Mouse (Mus musculus) gastrocnemius, postnatal 36 days (tissue): ENCODE results near the gene Pspn. TPM values are rescaled to one million over a fixed set of nuclear protein-coding genes. Genes with fewer than 3 reads are reported as not detected.

Experiments used
- DNase-seq, 2 experiments: peaks; one replicate each; pipeline ENCODE4 v3.0.0; 2022
- intact Hi-C: fragments of 180-260 bp; cut with DNase I; formaldehyde crosslinking; loops from one replicate; pipeline ENCODE4 v1.15.1; 2025
- total RNA-seq, 2 experiments: library from RNA; stranded (reverse); gene quantifications; 2 replicates each; pipeline ENCODE4 v1.2.3; 2021

The Pspn gene
- total RNA-seq, 2 experiments from 2014 or later: not detected

GRCm38 (mm10) chr17:56999414-56999813 is 404 bp downstream of the Pspn start:
- intact Hi-C loops: loop anchor here (5.0 to 10.0 kb wide), 4 partner anchors 63 to 375 kb away; partner anchors contain the start of genes Catsperd, Lonp1 and Vav1
- DNase-seq: no peak

GRCm38 (mm10) chr17:56997029-56997667 is 2.7 kb downstream of the Pspn start, which contains the start of gene Alkbh7:
TSS of gene Alkbh7 (plus strand) at chr17:56997339.
- DNase-seq: peak; percentile 90 to 94
- intact Hi-C loops: loop anchor here (2.0 to 10.0 kb wide), 5 partner anchors 65 to 372 kb away; partner anchors contain the start of genes Catsperd, Lonp1 and Vav1

DNA sequence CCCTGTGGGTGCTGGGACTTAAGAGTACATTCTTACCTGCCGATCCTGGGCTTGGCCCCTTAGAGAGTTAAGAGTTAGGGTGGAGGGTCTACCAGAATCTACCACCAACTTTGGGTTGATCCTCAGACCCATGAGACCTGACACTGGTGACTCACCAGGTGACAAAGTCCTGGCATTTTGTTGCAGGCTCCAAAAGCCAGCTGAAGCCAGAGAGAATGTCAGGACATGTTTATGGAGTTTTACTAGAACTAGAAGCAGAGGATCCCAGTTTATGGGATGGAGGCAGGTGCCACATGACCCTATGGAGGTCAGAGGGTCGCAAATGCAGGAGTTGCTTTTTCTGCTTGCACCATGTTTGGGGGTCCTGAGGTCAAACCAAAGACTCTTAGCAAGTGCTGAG is 3.3 kb downstream of the Pspn start:
- intact Hi-C loops: loop anchor here (2.0 to 10.0 kb wide), 5 partner anchors 66 to 372 kb away; partner anchors contain the start of genes Catsperd, Lonp1 and Vav1
- no peak for DNase-seq

DNA sequence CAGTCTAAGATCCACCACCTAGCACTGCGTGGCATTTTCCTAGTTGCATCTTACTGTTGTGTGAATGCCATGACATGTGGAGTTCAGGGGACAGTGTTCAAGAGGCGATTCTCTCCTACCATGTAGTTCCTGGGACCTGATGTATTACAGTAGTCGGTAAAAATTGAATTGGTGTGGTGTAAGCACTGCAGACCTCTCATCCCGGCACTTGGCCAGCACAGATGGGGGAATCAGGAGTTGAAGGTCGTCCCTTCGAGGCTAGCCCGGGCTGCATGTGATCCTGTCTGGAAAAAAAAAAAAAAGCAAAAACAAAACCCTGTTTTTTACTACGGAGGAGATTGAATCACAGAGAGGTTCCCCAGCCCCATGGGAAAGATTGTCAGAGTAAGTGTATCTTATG is 4.8 kb downstream of the Pspn start:
- intact Hi-C loops: loop anchor here (5.0 to 10.0 kb wide), 4 partner anchors 67 to 370 kb away; partner anchors contain the start of genes Catsperd, Lonp1 and Vav1

DNA sequence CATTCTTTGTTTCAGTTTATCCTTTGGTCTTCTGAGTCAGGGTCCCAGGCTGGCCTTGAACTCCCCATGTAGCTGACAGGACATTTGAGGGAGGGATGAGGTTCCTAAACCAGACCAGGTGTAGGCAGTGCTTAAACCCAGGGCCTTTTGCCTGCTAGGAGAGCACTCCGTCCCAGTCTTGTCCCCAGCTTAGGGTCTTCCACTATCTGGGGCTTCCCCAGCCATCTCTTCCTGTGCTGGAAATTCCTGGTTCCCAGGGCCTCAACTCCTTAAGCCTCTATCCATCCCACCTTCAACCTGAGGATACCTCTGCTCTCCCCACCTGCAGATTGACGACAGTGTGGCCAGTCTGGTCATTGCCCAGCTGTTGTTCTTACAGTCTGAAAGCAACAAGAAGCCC is 8.9 kb downstream of the Pspn start:
- intact Hi-C loops: loop anchor here (10.0 kb wide), 2 partner anchors 284 to 366 kb away; partner anchors contain the start of genes Catsperd, Lonp1 and Vav1
- peak in 1 of 2 experiments; percentile 7 for DNase-seq

More for the DNA sequence above, 4.8 kb downstream of the Pspn start:
- DNase-seq: no peak

- intact Hi-C loops: loop anchor here (10.0 kb wide), 2 partner anchors 285 to 365 kb away; partner anchors contain the start of genes Catsperd, Lonp1 and Vav1
Measured at GRCm38 (mm10) chr17:56990115-56990746, 9.6 kb downstream of the Pspn start, which contains the start of gene Clpp. TSS of gene Clpp (plus strand) at chr17:56990305.

GRCm38 (mm10) chr17:56989467-56990114 is 10.2 kb downstream of the Pspn start:
- intact Hi-C loops: loop anchor here (10.0 kb wide), 2 partner anchors 285 to 365 kb away; partner anchors contain the start of genes Catsperd, Lonp1 and Vav1
- peak in 1 of 2 experiments; percentile 63 for DNase-seq

More at GRCm38 (mm10) chr17:56990115-56990746, 9.6 kb downstream of the Pspn start, which contains the start of gene Clpp:
- DNase-seq: peak; percentile 88 to 91

DNA sequence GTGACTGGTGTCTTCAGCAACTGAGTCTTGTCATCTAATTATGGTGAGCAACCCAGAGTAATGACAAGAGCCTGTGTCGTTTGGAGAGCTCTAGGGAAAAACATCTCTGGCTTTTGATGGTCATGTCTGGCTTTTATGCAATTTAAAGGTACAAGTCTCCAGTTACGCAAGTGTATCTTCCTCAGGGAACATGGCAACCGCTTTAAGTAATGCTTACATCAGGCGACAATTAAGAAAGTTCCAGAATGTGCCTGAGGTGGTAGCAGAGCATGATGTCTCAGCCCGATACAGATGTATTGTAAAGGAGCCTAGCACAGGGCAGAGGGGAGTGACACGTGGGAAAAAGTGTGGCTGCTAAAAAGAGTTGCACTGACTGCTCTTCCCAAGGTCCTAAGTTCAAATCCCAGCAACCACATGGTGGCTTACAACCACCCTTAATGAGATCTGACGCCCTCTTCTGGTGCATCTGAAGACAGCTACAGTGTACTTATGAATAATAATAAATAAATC is 10.8 kb downstream of the Pspn start:
- peak in 1 of 2 experiments; percentile 2 for DNase-seq
- intact Hi-C loops: no loop called here

- DNase-seq: peak in 1 of 2 experiments; percentile 3
- intact Hi-C loops: no loop called here
Measured at GRCm38 (mm10) chr17:56988441-56988840, 11.4 kb downstream of the Pspn start.

DNA sequence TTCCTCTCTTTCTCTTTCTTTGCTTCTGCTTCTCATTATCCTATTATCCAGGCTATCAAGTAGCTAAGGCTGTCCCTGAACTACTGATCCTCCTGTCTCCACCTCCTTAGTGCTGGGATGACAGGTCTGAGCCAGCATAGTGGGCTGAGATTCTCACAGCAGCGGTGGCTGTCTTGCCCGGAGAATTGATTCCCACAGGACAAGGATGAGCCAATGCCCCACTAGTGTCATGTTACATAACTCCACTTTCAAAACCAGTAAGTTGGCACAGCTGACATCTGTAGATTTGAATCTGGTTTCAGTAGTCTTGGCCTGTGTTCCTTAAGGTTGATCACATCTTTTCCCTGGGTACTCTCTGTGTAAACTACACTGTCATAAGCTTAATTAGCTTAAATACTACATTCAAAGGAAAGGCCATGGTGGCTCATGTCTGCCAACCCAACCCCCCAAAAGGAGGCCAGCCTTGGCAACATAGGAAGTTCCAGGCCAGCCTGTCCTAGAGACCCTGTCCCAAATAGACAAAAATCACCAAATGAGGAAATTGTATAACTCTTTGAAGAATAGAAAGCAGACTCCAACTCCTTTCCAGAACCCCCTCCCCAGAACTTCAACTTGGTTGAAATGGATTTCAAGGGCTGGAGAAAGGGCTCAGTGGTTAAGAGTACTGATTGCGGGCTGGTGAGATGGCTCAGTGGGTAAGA is 13.6 kb downstream of the Pspn start:
- no peak for DNase-seq
- intact Hi-C loops: no loop called here

GRCm38 (mm10) chr17:56985656-56986055 is 14.2 kb downstream of the Pspn start:
- DNase-seq: no peak
- intact Hi-C loops: no loop called here

DNA sequence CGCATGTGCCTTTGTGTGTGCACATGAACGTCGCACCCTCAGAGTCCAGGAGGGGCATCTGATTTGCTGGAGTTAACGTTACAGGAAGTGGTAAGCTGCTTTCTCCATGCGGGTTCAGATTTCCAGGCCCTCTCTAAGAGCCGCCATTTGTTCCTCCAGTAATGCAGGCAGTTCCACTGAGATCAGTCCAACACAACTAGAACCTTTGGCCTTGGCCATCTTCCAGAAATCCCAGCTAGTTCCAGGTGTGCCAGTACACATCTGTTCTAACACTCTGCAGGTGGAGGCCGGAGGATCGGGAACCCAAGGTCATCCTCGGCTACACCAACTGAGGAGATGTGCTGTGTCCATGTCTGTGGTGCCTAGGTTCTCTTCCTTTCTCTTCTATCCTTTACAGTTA is 14.9 kb downstream of the Pspn start:
- no peak for DNase-seq
- intact Hi-C loops: no loop called here

DNA sequence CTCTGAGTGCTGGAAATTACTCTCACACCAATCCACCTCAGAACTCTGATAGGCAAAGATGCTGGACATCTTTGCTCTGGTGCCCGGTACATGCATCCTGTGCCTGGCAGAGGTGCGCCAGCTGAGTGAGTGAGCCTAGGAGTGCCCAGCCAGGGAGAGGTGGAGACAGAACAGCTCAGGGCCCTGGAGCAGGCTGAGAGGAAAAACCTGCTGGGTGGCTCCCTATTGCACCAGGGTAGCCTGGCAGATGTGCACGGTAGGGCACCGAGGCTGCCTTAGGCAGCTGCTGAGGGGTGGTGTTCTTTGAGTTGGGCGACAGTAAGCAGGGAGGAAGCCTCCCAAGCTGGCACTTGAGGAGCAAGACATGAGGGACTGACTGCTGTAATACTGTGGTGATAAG is 17.8 kb downstream of the Pspn start, which contains the start of gene Acer1:
TSS of gene Acer1 (minus strand) at position 114 of the 400 bp plus-strand sequence.
- no peak for DNase-seq
- intact Hi-C loops: no loop called here

DNA sequence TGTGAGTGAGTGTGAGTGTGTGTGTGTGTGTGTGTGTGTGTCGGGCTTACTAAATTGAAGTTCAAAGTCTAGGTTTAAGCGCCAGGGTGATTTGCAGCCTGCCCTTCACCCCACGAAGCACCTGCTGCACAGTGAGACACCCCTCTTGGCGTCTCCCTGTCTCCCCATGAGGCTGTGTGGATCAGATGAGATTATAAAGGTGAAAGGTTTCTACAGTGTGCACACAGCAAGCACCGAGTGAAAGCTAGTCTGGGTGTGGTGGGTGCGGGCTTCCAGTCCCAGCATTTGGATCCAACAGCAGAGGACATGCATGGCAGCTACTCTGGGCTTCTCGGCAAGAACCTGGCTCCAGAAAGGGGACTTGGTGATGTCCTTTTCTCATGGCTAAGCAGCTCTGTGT is 18.8 kb downstream of the Pspn start:
- intact Hi-C loops: no loop called here
- DNase-seq: peak in 1 of 2 experiments; percentile 10

- no peak for DNase-seq
- intact Hi-C loops: no loop called here
Measured at GRCm38 (mm10) chr17:56979524-56979923, 20.3 kb downstream of the Pspn start.

DNA sequence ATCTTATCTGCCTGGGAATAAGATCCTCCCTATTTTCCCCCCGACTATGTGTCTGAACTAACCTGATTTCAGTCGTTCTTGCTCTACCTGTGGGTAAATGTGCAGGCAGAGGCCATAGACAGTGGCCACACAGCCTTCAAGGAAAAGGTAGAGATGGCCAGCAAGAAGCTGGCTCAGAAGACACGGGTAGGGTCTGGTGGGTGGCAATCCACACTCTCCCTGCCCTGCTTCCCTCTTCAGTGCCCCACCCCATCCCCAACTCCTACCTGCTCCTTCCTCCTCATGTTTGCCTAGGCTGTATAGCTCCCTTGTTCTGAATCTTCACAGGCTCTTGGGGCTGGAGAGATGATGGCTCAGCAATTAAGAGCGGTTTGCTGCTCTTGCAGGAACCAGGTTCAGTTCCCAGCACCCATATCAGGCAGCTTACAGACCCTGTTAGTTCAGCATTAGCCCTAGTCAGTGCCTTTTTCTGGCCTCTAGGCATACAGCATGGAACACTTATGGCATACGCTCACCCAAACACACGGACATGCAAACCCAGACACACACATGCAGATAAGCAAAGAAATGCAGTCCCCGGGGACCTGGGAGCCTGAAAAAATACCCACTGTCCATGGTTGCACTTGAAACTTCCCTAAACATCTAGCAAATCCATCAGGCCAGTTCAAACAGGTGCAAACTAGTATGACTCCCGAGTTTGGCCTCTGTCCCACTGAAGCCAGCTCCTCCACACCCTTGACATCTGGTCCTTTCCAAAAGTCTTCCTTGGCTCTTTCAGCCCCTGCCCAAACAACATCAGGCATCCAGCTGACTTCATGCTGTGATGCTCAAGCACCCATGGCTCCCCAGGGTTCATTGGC is 23.1 kb downstream of the Pspn start:
- no peak for DNase-seq
- intact Hi-C loops: no loop called here

DNA sequence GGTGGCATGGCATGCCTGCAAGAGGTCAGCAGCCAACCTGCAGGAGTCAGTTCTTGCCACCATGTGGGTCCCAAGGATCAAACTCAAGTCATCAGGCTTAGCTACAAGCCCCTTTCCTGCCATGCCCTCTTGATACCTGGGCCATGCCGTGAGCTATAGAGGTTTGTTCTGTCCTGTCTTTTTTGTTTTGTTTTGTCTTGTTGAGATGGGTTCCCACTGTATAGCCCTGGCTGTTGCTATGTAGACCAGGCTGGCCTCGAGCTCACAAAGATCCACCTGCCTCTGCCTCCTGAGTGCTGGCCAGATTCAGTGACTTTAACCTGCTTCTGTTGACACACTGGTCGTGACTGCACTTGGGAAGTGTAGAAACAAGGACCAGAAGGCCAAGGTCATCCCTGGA is 24.4 kb downstream of the Pspn start:
- no peak for DNase-seq
- intact Hi-C loops: no loop called here

- no peak for DNase-seq
- intact Hi-C loops: no loop called here
Measured at GRCm38 (mm10) chr17:56974708-56975240, 25.0 kb downstream of the Pspn start.
